Mouse (Mus musculus): ENCODE measurements around the gene Tor2a. TPM values are rescaled to one million over a fixed set of nuclear protein-coding genes. Genes with fewer than 3 reads are reported as not detected.

Gene Tor2a
- total and polyA plus RNA-seq, 3 experiments, result 54.7 to 62.2 TPM; not detected in 1

GRCm38 (mm10) chr2:32750887-32751664 lies 6.0 kb upstream of the Tor2a start:
- no peak overlapping the region for H3K4me3 ChIP-seq (ENCODE audit: control insufficient read depth in 1 of 2, insufficient read depth in 1 of 2, low read depth in 2 of 2, low read length in 2 of 2)
- no peaks in the 10 kb centered on the region for H3K9me3 ChIP-seq (replicated peaks; ENCODE audit: insufficient read depth, low read length)
- no peak for TF ChIP-seq ZKSCAN1 (IDR thresholded peaks at IDR 0.05; ENCODE audit: low read depth, low read length)
- TF ChIP-seq SMC3 (IDR thresholded peaks at IDR 0.05; ENCODE audit: low read depth, low read length), result no peak
- TF ChIP-seq HCFC1 (IDR thresholded peaks at IDR 0.05; ENCODE audit: low read depth, low read length), result no peak
- no peak for TF ChIP-seq BHLHE40 (IDR thresholded peaks at IDR 0.05; ENCODE audit: borderline replicate concordance, low read depth, low read length)
- TF ChIP-seq NELFE (IDR thresholded peaks at IDR 0.05; ENCODE audit: low read depth, low read length), result no peak
- no peak for TF ChIP-seq CHD1 (IDR thresholded peaks at IDR 0.05; ENCODE audit: low read depth, low read length)
- no peak for TF ChIP-seq ETS1 (IDR thresholded peaks at IDR 0.05; ENCODE audit: low read depth, low read length)
- TF ChIP-seq JUND (IDR thresholded peaks at IDR 0.05; ENCODE audit: low read depth, low read length), result no peak
- no peak for TF ChIP-seq USF2 (IDR thresholded peaks at IDR 0.05; ENCODE audit: borderline replicate concordance in 1 of 2, insufficient read depth in 1 of 2, low read depth in 1 of 2, low read length in 2 of 2)
- no peak for TF ChIP-seq MEF2A (IDR thresholded peaks at IDR 0.05; ENCODE audit: extremely low read depth, insufficient replicate concordance, low read depth, low read length, poor library complexity, severe bottlenecking)
- H3K36me3 ChIP-seq (ENCODE audit: control insufficient read depth in 1 of 2, insufficient read depth in 2 of 2, low read length in 2 of 2), result no peaks in the 10 kb centered on the region
- no peak overlapping the region for H3K9ac ChIP-seq (ENCODE audit: control insufficient read depth, low read depth, low read length, poor library complexity, severe bottlenecking)
- no peaks in the 10 kb centered on the region for H3K4me1 ChIP-seq (ENCODE audit: control insufficient read depth in 1 of 2, insufficient read depth in 2 of 2, low read length in 2 of 2)
- H3K79me2 ChIP-seq (ENCODE audit: control insufficient read depth, insufficient read depth, low read length, poor library complexity), result no peaks in the 10 kb centered on the region
- H3K27me3 ChIP-seq (ENCODE audit: control insufficient read depth in 1 of 2, insufficient read depth in 2 of 2, low read length in 2 of 2), result no peaks in the 10 kb centered on the region
- H3K27ac ChIP-seq (ENCODE audit: control insufficient read depth, low read depth, low read length), result no peak overlapping the region
- no peak for DNase-seq (ENCODE audit: low read depth, low spot score)

GRCm38 (mm10) chr2:32751665-32752033 lies 5.4 kb upstream of the Tor2a start:
- Histone ChIP-seq H3K4me3 (ENCODE audit: control insufficient read depth in 1 of 2, insufficient read depth in 1 of 2, low read depth in 2 of 2, low read length in 2 of 2) (no peak overlapping the region), H3K4me1 (ENCODE audit: control insufficient read depth in 1 of 2, insufficient read depth in 2 of 2, low read length in 2 of 2) (no peaks in the 10 kb centered on the region), H3K27me3 (ENCODE audit: control insufficient read depth in 1 of 2, insufficient read depth in 2 of 2, low read length in 2 of 2) (no peaks in the 10 kb centered on the region), H3K79me2 (ENCODE audit: control insufficient read depth, insufficient read depth, low read length, poor library complexity) (no peaks in the 10 kb centered on the region), H3K9ac (ENCODE audit: control insufficient read depth, low read depth, low read length, poor library complexity, severe bottlenecking) (no peak overlapping the region), H3K9me3 (replicated peaks; ENCODE audit: insufficient read depth, low read length) (no peaks in the 10 kb centered on the region), H3K36me3 (ENCODE audit: control insufficient read depth in 1 of 2, insufficient read depth in 2 of 2, low read length in 2 of 2) (peaks cover 0 to under 1% of the 10 kb centered on the region in 2 experiments; a peak in 1 of 4 replicates), H3K27ac (ENCODE audit: control insufficient read depth, low read depth, low read length) (no peak overlapping the region)
- no peak for DNase-seq (ENCODE audit: low read depth, low spot score)
- no peak for TF ChIP-seq ZC3H11A (IDR thresholded peaks at IDR 0.05; ENCODE audit: low read depth, low read length)
- TF ChIP-seq EP300 (IDR thresholded peaks at IDR 0.05; ENCODE audit: low read depth in 1 of 2, low read length in 2 of 2), result no peak
- no peak for TF ChIP-seq CTCF (IDR thresholded peaks at IDR 0.05 in 2 of 3, conservative IDR thresholded peaks at IDR 0.05 in 1 of 3; ENCODE audit: control insufficient read depth in 1 of 3, insufficient read depth in 1 of 3, low read depth in 2 of 3, low read length in 3 of 3, poor library complexity in 1 of 3, severe bottlenecking in 1 of 3)
- TF ChIP-seq UBTF (IDR thresholded peaks at IDR 0.05; ENCODE audit: borderline replicate concordance, insufficient read depth, low read depth, low read length), result no peak
- TF ChIP-seq ZNF384 (IDR thresholded peaks at IDR 0.05; ENCODE audit: low read depth, low read length), result no peak
- TF ChIP-seq RCOR1 (IDR thresholded peaks at IDR 0.05; ENCODE audit: low read depth, low read length), result no peak
- TF ChIP-seq MYB (IDR thresholded peaks at IDR 0.05; ENCODE audit: low read depth, low read length), result no peak
- no peak for TF ChIP-seq MYC (IDR thresholded peaks at IDR 0.05; ENCODE audit: low read depth, low read length)
- TF ChIP-seq GABPA (IDR thresholded peaks at IDR 0.05; ENCODE audit: low read depth, low read length), result no peak
- no peak for TF ChIP-seq MEF2A (IDR thresholded peaks at IDR 0.05; ENCODE audit: extremely low read depth, insufficient replicate concordance, low read depth, low read length, poor library complexity, severe bottlenecking)
- TF ChIP-seq MAZ (IDR thresholded peaks at IDR 0.05; ENCODE audit: low read depth, low read length), result no peak
- TF ChIP-seq TAL1 (IDR thresholded peaks at IDR 0.05; ENCODE audit: low read length), result no peak
